Mouse (Mus musculus) cerebellum, postnatal 14 days (tissue): ENCODE data around the gene Rps6ka1.

ENCODE experiments used
- DNase-seq, 2 experiments: peaks; one replicate each; pipeline ENCODE4 v3.0.0; 2021; ENCODE audit warnings: mixed read lengths in 2 of 2

Rps6ka1 gene

GRCm38 (mm10) chr4:133817356-133817755 is 70.2 kb downstream of the Rps6ka1 start:
- no peak for DNase-seq

GRCm38 (mm10) chr4:133816504-133816875 is 71.1 kb downstream of the Rps6ka1 start:
- no peak for DNase-seq

GRCm38 (mm10) chr4:133815635-133816503 is 71.7 kb downstream of the Rps6ka1 start:
- no peak for DNase-seq

- no peak for DNase-seq
Measured at GRCm38 (mm10) chr4:133814804-133815515, 72.6 kb downstream of the Rps6ka1 start.

GRCm38 (mm10) chr4:133813992-133814803 is 73.4 kb downstream of the Rps6ka1 start:
- DNase-seq, result peak; percentile 89 to 92

GRCm38 (mm10) chr4:133813174-133813991 is 74.2 kb downstream of the Rps6ka1 start:
- DNase-seq, result peak; percentile 96

- no peak for DNase-seq
Measured at GRCm38 (mm10) chr4:133804401-133805263, 83.0 kb downstream of the Rps6ka1 start.

GRCm38 (mm10) chr4:133800589-133800988 is 87.0 kb downstream of the Rps6ka1 start:
- no peak for DNase-seq
